Mouse (Mus musculus) ES-Bruce4 (cell line): ENCODE measurements around the gene Lgals2.

ENCODE experiments used
- EP300 ChIP-seq: IDR thresholded peaks from 2 replicates; pipeline ENCODE4 v1.6.1; 2011; ENCODE audit warnings: low read depth, low read length; ENCODE audit not compliant: insufficient read depth
- POLR2A ChIP-seq: IDR thresholded peaks from one replicate; pipeline ENCODE4 v1.8.1; 2011; ENCODE audit warnings: low read length; ENCODE audit not compliant: insufficient read depth

GRCm38 (mm10) chr15:78804326-78804725, 51.0 kb downstream of the Lgals2 start:
- TF ChIP-seq POLR2A (no peak), EP300 (peak; percentile 76; the same call in 1 of the 2 replicates)
